Mouse (Mus musculus): Measurements from ENCODE around the gene Large1.
A peak's percentile ranks its signal among the peaks of the same experiment; 100 is the strongest.
"Not testable (repeated sequence)": the region's sequence is repeated elsewhere in the genome, so short reads cannot be mapped to it uniquely, and the experiment has no call there.

Large1 gene

GRCm38 (mm10) chr8:73161994-73162393 lies 191.3 kb downstream of the Large1 start:
- DNase-seq (ENCODE audit: low read depth), result no peak

DNA sequence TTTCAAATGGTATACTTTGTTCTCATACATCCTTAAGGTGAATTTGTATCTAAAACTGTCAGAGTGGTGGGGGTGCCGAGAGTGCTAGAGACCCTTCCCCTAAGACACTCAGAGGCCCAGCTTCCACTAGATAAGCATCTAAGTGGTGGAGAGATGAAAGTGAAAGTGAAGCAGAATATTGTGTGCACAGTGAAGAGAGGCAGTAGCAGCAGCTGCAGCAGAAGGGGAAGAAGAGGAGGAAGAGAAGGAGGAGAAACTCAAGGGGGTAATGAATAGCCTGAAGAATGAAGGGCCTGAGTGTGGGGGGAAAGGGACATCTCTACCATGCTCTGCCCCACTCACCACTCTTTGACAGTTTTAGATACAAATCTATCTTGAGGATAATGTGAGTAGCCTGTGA lies 191.8 kb downstream of the Large1 start:
- DNase-seq (ENCODE audit: low read depth), result no peak

DNA sequence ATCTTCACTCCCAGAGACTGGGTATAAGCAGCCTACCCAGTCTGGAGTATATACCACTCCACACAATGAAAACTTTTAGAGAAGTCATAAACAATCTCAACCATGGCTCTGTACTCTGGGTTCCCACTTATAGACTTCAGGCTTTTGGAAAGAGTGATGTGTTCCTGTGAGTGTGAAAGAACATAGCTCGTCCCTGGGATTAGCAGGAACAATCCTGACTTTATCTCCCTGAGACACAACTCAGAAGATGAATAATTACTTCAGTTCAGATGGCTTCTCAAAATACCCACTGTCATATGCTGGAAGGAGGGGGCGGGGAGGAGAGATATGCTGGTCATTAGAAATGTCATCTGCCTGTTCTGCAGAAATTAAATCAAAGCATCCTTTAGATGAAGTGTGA lies 192.4 kb downstream of the Large1 start:
- DNase-seq (ENCODE audit: low read depth), result no peak

- DNase-seq (ENCODE audit: low read depth), result no peak
Measured at GRCm38 (mm10) chr8:73147236-73147635, 206.1 kb downstream of the Large1 start.

DNA sequence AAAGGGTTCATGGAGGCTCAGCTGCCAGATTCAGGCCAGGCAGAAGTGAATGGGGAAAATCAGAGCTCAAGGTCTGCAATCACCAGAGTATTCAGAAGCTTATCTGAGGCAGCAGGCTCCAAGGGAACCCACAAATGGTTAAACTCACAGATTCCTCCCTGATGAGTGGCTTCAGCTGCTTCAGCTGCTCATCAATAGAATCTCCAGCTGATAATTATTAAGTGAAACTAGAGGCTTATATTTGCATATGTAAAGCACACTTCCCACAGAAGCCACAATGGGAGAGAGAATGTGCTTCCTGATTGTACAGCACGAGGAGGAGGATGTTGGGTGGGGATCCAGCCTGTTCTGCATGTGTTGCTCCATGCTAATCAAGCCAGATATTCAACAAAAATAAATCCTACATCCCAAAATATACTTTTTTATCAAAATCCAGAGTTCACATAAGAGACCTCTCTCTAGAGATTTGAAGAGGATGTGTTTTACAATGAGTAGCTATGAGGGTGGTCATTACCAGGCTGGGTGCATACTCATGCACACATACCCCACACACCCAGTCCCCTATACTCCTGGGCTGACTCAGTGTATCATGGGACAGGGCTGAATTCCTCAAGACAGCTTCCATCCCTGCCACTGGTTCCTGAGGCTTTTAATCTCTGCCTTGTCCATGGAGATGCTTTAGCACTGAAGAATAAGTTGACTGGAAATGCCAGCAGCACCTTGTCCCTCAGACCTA lies 210.5 kb downstream of the Large1 start:
- no peak for DNase-seq (ENCODE audit: low read depth)

- no peak for DNase-seq (ENCODE audit: low read depth)
Measured at GRCm38 (mm10) chr8:73135397-73135796, 217.9 kb downstream of the Large1 start.

DNA sequence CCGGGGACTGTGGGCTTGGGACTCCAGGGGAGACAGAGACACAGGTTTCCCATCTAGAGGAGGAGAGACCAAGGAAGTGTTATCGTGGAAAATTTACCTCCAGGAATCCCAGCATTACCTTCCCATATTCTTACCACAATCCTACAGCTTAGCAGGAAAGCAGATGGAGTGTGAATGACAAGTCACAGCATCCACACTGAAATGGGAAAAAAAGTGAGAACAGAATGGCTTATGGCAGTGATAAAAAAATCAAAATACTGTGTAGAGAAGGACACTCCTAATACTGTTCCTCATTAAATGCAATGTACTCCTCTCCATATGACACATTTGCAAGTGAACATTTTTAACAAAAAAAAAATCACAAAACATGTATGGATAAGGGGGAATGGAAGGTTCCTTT lies 221.3 kb downstream of the Large1 start:
- DNase-seq (ENCODE audit: low read depth), result no peak

DNA sequence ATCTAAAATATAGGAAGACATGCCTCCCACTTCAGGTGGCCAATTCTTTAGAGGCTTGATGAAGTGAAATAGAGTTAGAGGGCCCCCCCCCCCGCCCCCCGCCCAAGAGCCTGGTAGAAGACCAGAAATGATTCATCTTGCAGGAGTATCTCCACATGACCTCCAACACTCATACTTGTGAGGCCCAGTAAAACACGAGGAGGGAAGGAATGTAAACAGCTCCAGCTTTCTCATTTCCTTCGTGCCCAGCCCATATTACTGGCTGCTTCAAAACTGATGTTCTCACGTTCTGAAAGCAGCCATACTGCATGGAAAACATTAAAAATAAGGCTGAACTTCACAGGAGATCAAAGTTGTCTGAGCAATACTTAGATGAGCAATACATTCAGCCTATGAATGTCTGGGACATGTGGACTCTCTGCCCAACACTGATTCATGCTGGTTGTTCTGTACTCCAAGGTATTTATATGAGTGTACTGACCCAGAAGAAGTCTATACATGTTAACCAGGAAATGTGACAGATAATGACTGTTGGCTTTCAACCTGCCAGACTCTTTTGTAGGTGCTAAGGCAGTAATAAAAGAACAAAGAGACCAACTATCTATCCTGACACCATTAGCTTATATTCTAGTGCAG lies 229.4 kb downstream of the Large1 start:
- DNase-seq (ENCODE audit: low read depth), result peak; percentile 56

GRCm38 (mm10) chr8:73112332-73112895 lies 240.9 kb downstream of the Large1 start:
- DNase-seq (ENCODE audit: low read depth), result no peak

- no peak for DNase-seq (ENCODE audit: low read depth)
Measured at GRCm38 (mm10) chr8:73104089-73104488, 249.3 kb downstream of the Large1 start.

DNA sequence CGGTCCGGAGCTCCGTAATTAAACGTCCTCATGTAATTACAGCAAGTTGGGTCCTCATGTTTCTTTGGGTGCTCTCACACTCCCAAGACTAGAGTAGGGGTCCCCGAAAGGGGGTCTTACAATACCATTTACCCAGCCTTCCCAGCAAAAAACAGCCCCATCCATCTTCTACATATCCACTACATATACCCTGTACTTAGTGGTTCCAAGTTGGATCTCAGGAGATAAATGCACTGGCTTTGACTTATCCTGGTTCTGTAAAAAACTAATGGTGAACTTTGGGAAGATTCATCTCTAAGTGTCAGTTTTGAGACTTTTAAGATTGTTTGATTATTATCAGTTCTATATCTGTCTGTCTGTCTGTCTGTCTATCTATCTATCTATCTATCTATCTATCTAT lies 252.3 kb downstream of the Large1 start:
- no peak for DNase-seq (ENCODE audit: low read depth)

- DNase-seq (ENCODE audit: low read depth), result not testable (repeated sequence)
Measured at GRCm38 (mm10) chr8:73100607-73101006, 252.7 kb downstream of the Large1 start.

DNA sequence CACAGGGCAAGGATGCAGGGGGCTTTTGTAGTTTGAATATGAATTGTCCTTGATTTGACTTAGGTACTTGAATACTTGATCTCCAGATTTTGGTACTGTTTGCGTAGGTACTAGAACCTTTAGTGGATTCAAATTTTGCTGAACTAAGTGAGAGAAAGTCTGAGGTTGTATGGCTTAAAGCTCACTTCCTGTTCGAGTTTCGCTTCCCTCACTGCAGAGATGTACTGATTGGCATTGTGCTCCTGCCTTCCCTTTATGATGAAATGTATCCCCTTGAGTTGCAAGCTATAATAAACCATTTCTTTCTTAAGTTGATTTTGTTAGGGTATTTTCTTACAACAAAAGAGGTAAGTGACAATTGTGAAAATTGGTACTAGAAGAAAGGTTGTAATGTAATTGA lies 253.8 kb downstream of the Large1 start:
- DNase-seq (ENCODE audit: low read depth), result no peak

DNA sequence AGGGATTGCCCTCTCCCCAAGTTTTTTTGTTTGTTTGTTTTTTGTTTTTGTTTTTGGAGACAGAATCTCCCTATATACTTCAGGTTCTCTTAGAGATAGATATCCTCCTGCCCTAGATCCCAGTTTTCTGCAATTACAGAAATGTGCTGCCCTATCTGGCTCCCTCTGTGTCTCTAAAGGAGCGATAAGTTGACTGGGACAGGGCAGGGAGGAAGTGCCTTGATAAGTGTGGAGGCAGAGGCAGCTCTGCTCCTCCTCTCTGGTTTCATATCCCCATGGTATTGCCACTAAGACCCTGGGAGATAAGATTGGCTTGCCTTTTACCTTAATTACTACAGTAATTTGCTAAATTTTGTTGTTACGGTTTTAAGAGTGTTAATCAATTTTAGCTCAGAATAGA lies 256.4 kb downstream of the Large1 start:
- DNase-seq (ENCODE audit: low read depth), result no peak

- not testable (repeated sequence) for DNase-seq (ENCODE audit: low read depth)
Measured at GRCm38 (mm10) chr8:73077746-73078145, 275.6 kb downstream of the Large1 start.

DNA sequence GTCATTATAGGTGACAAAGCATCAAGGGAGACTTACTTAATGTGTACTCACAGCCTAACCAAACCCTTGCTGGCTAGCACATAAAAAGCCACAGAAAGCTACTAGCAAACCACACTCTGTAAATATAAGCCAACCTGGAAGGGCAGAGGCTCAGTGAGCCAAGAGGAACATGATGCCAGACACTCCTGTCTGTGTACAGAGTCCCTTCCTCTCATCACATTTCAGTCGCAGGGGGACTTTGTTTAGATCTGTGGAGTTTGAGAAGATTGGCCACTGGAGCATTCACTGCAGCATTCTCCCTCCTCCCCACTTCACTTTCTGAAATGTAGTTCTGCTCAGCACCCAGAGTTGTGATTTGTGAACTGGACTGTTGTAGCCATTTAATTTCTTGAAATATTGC lies 291.9 kb downstream of the Large1 start:
- no peak for DNase-seq (ENCODE audit: low read depth)

DNA sequence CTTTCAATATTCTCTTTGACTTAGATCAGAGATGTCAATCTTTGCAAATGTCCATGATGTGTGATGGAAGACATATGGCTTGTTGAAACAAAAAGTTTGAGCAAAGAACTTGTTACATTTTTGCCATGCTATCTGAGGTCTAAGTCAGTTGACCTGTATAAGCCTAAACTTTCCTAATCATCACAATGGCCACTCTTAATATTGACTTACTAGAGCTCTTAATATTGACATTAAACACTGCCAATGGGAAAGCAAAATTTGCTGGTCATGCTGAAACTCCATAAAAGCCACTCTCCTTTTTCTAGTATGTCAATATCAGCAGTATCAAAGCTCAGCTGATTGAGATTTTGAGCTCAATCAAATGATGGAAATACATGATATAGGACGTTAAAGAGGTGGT lies 298.6 kb downstream of the Large1 start:
- no peak for DNase-seq (ENCODE audit: low read depth)

- DNase-seq (ENCODE audit: low read depth), result no peak
Measured at GRCm38 (mm10) chr8:73053878-73054277, 299.5 kb downstream of the Large1 start.

DNA sequence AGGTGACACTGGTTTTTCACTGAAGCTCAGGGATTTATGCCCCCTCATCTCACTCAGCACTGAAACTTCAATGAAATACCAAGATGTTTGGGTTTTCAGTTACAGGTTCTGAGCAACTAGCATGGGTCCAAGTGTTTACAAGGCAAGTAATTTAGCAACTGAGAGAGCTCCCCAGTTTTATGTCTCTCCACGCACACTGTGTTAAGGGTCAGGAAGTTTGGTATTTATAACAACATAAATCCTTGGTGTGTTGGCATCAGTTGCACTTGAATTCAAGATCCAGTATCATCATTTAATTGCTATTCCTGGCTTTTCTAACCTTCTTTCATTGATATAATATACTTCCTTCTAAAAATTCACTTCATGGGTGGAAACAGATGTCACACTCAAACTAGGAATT lies 300.9 kb downstream of the Large1 start:
- DNase-seq (ENCODE audit: low read depth), result no peak

GRCm38 (mm10) chr8:73048136-73048535 lies 305.2 kb downstream of the Large1 start:
- DNase-seq (ENCODE audit: low read depth), result no peak

GRCm38 (mm10) chr8:73029787-73030186 lies 323.6 kb downstream of the Large1 start:
- no peak for DNase-seq (ENCODE audit: low read depth)

GRCm38 (mm10) chr8:73018241-73018640 lies 335.1 kb downstream of the Large1 start:
- DNase-seq (ENCODE audit: low read depth), result no peak

- DNase-seq (ENCODE audit: low read depth), result peak; percentile 72
Measured at GRCm38 (mm10) chr8:73017601-73018000, 335.7 kb downstream of the Large1 start.

GRCm38 (mm10) chr8:73016303-73016702 lies 337.0 kb downstream of the Large1 start:
- no peak for DNase-seq (ENCODE audit: low read depth)
